Mouse (Mus musculus) embryonic facial prominence, embryonic 15.5 days (tissue): ENCODE results near the gene Tmem14c. TPM values are rescaled to one million over a fixed set of nuclear protein-coding genes. Genes with fewer than 3 reads are reported as not detected.

Source experiments
- ATAC-seq: fragments of 200-750 bp; cut with Nextera tagmentation; 2 replicates; pipeline ENCODE4 v1.8.0; 2017; ENCODE audit warnings: low read depth, moderate TSS enrichment; ENCODE audit not compliant: insufficient number of reproducible peaks, low FRiP score, low TSS enrichment
- H3K27ac ChIP-seq: fragments of 300-500 bp; sonication (generic); replicated peaks from 2 replicates; pipeline ENCODE4 v1.5.1; 2015; ENCODE audit warnings: mild to moderate bottlenecking, inconsistent platforms
- H3K27me3 ChIP-seq: fragments of 300-500 bp; sonication (generic); 2 replicates; pipeline ENCODE4 v1.6.1; 2015; ENCODE audit warnings: inconsistent platforms
- H3K36me3 ChIP-seq: fragments of 300-500 bp; sonication (generic); 2 replicates; pipeline ENCODE4 v1.6.1; 2015; ENCODE audit warnings: mild to moderate bottlenecking, inconsistent platforms
- H3K4me1 ChIP-seq: fragments of 300-500 bp; sonication (generic); 2 replicates; pipeline ENCODE4 v1.6.1; 2015; ENCODE audit warnings: inconsistent platforms
- H3K4me2 ChIP-seq: fragments of 300-500 bp; sonication (generic); replicated peaks from 2 replicates; pipeline ENCODE4 v1.6.1; 2015; ENCODE audit warnings: mild to moderate bottlenecking, inconsistent platforms
- H3K4me3 ChIP-seq: fragments of 300-500 bp; sonication (generic); replicated peaks from 2 replicates; pipeline ENCODE4 v1.5.1; 2015; ENCODE audit warnings: mild to moderate bottlenecking, inconsistent platforms
- H3K9ac ChIP-seq: fragments of 300-500 bp; sonication (generic); 2 replicates; pipeline ENCODE4 v1.6.1; 2015; ENCODE audit warnings: inconsistent platforms
- H3K9me3 ChIP-seq: fragments of 300-500 bp; sonication (generic); replicated peaks from 2 replicates; pipeline ENCODE4 v1.6.1; 2016; ENCODE audit warnings: inconsistent platforms
- WGBS: fragments of 180-500 bp; shearing (Covaris S2); methylation state at CpG from one replicate; pipeline ENCODE4 v1.1.7; 2015; 5-methylcytosine and 5-hydroxymethylcytosine counted together
- polyA plus RNA-seq: library from polyadenylated mRNA; unstranded; fragments of >200 nt; fragmentation: Nextera tagmentation; extraction: Ambion mirVana; gene quantifications from 2 replicates; pipeline ENCODE4 v1.2.1, GENCODE M21; 2015

Tmem14c gene
- polyA plus RNA-seq, 1 experiment from 2014 or later, result 192 TPM

- ATAC-seq, result no peak
- Histone ChIP-seq H3K9me3 (no peaks in the 10 kb centered on the region), H3K4me3 (no peak overlapping the region), H3K36me3 (no peaks in the 10 kb centered on the region), H3K27ac (no peak overlapping the region), H3K4me2 (no peak overlapping the region), H3K27me3 (no peaks in the 10 kb centered on the region), H3K9ac (no peak overlapping the region), H3K4me1 (no peaks in the 10 kb centered on the region)
- WGBS, result 90% methylated on average over 4 of the region's 4 CpGs
Measured at GRCm38 (mm10) chr13:41067618-41068017, 51.5 kb downstream of the Tmem14c start.

- ATAC-seq, result no peak
- Histone ChIP-seq H3K4me3 (no peak overlapping the region), H3K9ac (no peak overlapping the region), H3K36me3 (no peaks in the 10 kb centered on the region), H3K4me1 (no peaks in the 10 kb centered on the region), H3K4me2 (no peak overlapping the region), H3K27ac (no peak overlapping the region), H3K27me3 (0 out of 2 replicates have a peak, but pooled peaks cover under 1% of the 10 kb centered on the region), H3K9me3 (no peaks in the 10 kb centered on the region)
- 90% methylated on average over 11 of the region's 11 CpGs for WGBS
Measured at GRCm38 (mm10) chr13:41071617-41072016, 55.5 kb downstream of the Tmem14c start.

Other genes starting within 250 kb of the Tmem14c start
- 4.4 and 6.0 TPM in 2 replicates for gene Gcnt2, start 156.5 kb upstream of the Tmem14c start, polyA plus RNA-seq
- gene Pak1ip1, start 15.3 kb upstream of the Tmem14c start, polyA plus RNA-seq, result 56.2 and 58.7 TPM in 2 replicates
- 1.7 and 3.8 TPM in 2 replicates for gene Mak, start 63.4 kb downstream of the Tmem14c start, polyA plus RNA-seq
- 0.14 TPM in 1 of 2 replicates, not detected in the other for gene Gcm2, start 94.7 kb downstream of the Tmem14c start, polyA plus RNA-seq
- not detected in 2 replicates for gene Sycp2l, start 98.0 kb downstream of the Tmem14c start, polyA plus RNA-seq
- 3.0 and 4.1 TPM in 2 replicates for gene Elovl2, start 204.1 kb downstream of the Tmem14c start, polyA plus RNA-seq
- 16.1 and 16.2 TPM in 2 replicates for gene Smim13, start 233.6 kb downstream of the Tmem14c start, polyA plus RNA-seq